Mouse (Mus musculus) heart, adult 2 months (tissue): ENCODE results near the gene Taf1. TPM values are rescaled to one million over a fixed set of nuclear protein-coding genes. Genes with fewer than 3 reads are reported as not detected.

Source experiments
- DNase-seq, 2 experiments: peaks; one replicate each; pipeline ENCODE4 v3.0.0; 2021
- H3K27ac ChIP-seq: fragments of 200-600 bp; 2 replicates; pipeline ENCODE4 v1.8.1; 2022
- H3K27me3 ChIP-seq: fragments of 200-500 bp; 2 replicates; pipeline ENCODE4 v1.6.1; 2012; ENCODE audit warnings: mild to moderate bottlenecking, low read length, inconsistent platforms, mixed read lengths; ENCODE audit not compliant: control insufficient read depth, insufficient read depth
- H3K36me3 ChIP-seq: fragments of 200-500 bp; 2 replicates; pipeline ENCODE4 v1.6.1; 2012; ENCODE audit warnings: low read length, inconsistent platforms; ENCODE audit not compliant: control insufficient read depth, insufficient read depth
- H3K4me1 ChIP-seq: fragments of 200-500 bp; 2 replicates; pipeline ENCODE4 v1.6.1; 2011; ENCODE audit warnings: low read length; ENCODE audit not compliant: control insufficient read depth, insufficient read depth
- H3K4me3 ChIP-seq: fragments of 200-600 bp; 2 replicates; pipeline ENCODE4 v1.8.1; 2022
- H3K79me2 ChIP-seq: fragments of 200-500 bp; replicated peaks from 2 replicates; pipeline ENCODE4 v1.6.1; 2012; ENCODE audit warnings: mild to moderate bottlenecking, inconsistent platforms, low read length, moderate library complexity, mixed read lengths; ENCODE audit not compliant: control insufficient read depth, insufficient read depth
- H3K9ac ChIP-seq: fragments of 200-500 bp; 2 replicates; pipeline ENCODE4 v1.6.1; 2012; ENCODE audit warnings: low read depth, mild to moderate bottlenecking, control low read depth, inconsistent platforms, low read length, mixed read lengths
- CTCF ChIP-seq: fragments of 200-600 bp; IDR thresholded peaks from 2 replicates; pipeline ENCODE4 v1.8.1; 2022; ENCODE audit warnings: antibody characterized with exemption, mild to moderate bottlenecking, moderate library complexity
- EP300 ChIP-seq: fragments of 200-500 bp; IDR thresholded peaks from 2 replicates; pipeline ENCODE4 v1.6.1; 2011; ENCODE audit warnings: low read depth, low read length, control low read depth; ENCODE audit not compliant: insufficient read depth
- POLR2A ChIP-seq: fragments of 200-500 bp; IDR thresholded peaks from 2 replicates; pipeline ENCODE4 v1.6.1; 2011; ENCODE audit warnings: mild to moderate bottlenecking, low read depth, low read length, control low read depth; ENCODE audit not compliant: insufficient read depth
- WGBS: fragments of 180-500 bp; shearing (Covaris S2); methylation state at CpG from one replicate; pipeline ENCODE4 v1.1.7; 2018; 5-methylcytosine and 5-hydroxymethylcytosine counted together
- intact Hi-C: fragments of 180-260 bp; cut with DNase I; formaldehyde crosslinking; loops from one replicate; pipeline ENCODE4 v1.15.1; 2025
- polyA plus RNA-seq: library from polyadenylated mRNA; depleted of rRNA; stranded (reverse); fragments of >200 nt; gene quantifications from 2 replicates; pipeline ENCODE4 v1.2.3, GENCODE M21; 2012
- total RNA-seq, 2 experiments: library from RNA; stranded (reverse); gene quantifications; 2 replicates each; pipeline ENCODE4 v1.2.3; 2021

Gene Taf1
- total and polyA plus RNA-seq, 3 experiments: 2.7 to 15.4 (median 15.0) TPM

- H3K4me1 ChIP-seq: no peaks in the 10 kb centered on the region
- intact Hi-C loops: no loop called here
These were observed 5.2 kb upstream of the Taf1 start for GRCm38 (mm10) chrX:101527356-101527755.

GRCm38 (mm10) chrX:101585455-101585854, 52.9 kb downstream of the Taf1 start:
- H3K4me3 ChIP-seq: no peak overlapping the region
- no peak for DNase-seq
- no peak overlapping the region for H3K9ac ChIP-seq
- no peak for TF ChIP-seq POLR2A
- TF ChIP-seq EP300: no peak
- no peak for TF ChIP-seq CTCF
- H3K36me3 ChIP-seq: no peaks in the 10 kb centered on the region
- H3K27ac ChIP-seq: no peak overlapping the region
- H3K79me2 ChIP-seq: no peaks in the 10 kb centered on the region
- 89% methylated on average over 1 of the region's 1 CpGs for WGBS
- intact Hi-C loops: no loop called here
- no peaks in the 10 kb centered on the region for H3K27me3 ChIP-seq
- no peaks in the 10 kb centered on the region for H3K4me1 ChIP-seq

More at GRCm38 (mm10) chrX:101527356-101527755, 5.2 kb upstream of the Taf1 start:
- H3K36me3 ChIP-seq: no peaks in the 10 kb centered on the region
- DNase-seq: peak in 1 of 2 experiments; percentile 3
- WGBS: 42% methylated on average over 9 of the region's 9 CpGs
- no peak overlapping the region for H3K4me3 ChIP-seq
- no peaks in the 10 kb centered on the region for H3K79me2 ChIP-seq
- TF ChIP-seq EP300: no peak
- TF ChIP-seq POLR2A: no peak
- no peak for TF ChIP-seq CTCF
- no peak overlapping the region for H3K27ac ChIP-seq
- H3K27me3 ChIP-seq: no peaks in the 10 kb centered on the region
- no peak overlapping the region for H3K9ac ChIP-seq

- 95% methylated on average over 3 of the region's 3 CpGs for WGBS
- Histone ChIP-seq H3K36me3 (no peaks in the 10 kb centered on the region), H3K27me3 (no peaks in the 10 kb centered on the region), H3K4me3 (no peak overlapping the region), H3K9ac (no peak overlapping the region), H3K4me1 (no peaks in the 10 kb centered on the region), H3K27ac (no peak overlapping the region), H3K79me2 (no peaks in the 10 kb centered on the region)
- DNase-seq: no peak
- intact Hi-C loops: loop anchor here (5.0 kb wide), 1 partner anchor 156 kb away; no protein-coding TSS in a partner anchor
- TF ChIP-seq POLR2A: no peak
- TF ChIP-seq CTCF: no peak
- no peak for TF ChIP-seq EP300
These were observed 83.6 kb downstream of the Taf1 start for GRCm38 (mm10) chrX:101616183-101616582.

- no peak for DNase-seq
- Histone ChIP-seq H3K79me2 (no peaks in the 10 kb centered on the region), H3K9ac (no peak overlapping the region), H3K27ac (no peak overlapping the region), H3K36me3 (no peaks in the 10 kb centered on the region), H3K4me3 (no peak overlapping the region), H3K4me1 (no peaks in the 10 kb centered on the region), H3K27me3 (no peaks in the 10 kb centered on the region)
- peak; percentile 39 for TF ChIP-seq CTCF
- no peak for TF ChIP-seq EP300
- WGBS: 44% methylated on average over 10 of the region's 10 CpGs
- intact Hi-C loops: loop anchor here (5.0 kb wide), 1 partner anchor 154 kb away; no protein-coding TSS in a partner anchor
These were observed 85.4 kb downstream of the Taf1 start for GRCm38 (mm10) chrX:101617889-101618288.

DNA sequence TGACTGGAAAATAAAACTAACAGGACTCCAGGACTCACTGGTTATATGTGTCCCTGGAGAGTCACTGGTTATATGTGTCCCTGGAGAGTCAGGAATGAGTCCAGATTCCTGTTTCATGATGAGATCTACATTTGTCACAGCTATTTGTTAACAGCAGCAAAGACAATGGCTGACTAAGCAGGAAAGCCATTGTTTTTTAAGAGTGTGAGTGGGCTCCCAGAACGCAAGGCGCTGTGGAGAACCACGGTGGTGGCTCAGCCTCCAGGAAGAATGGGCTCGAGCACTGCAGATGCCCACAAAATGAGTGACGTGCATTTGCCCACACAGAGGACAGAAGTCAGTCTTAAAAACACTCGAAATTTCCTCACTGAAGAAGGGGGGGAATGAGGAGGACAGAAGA, 87.8 kb downstream of the Taf1 start:
- no peak overlapping the region for H3K4me3 ChIP-seq
- intact Hi-C loops: loop anchor here (2.0 kb wide), 1 partner anchor 16 kb away; no protein-coding TSS in a partner anchor
- peak in 1 of 2 experiments; percentile 24 for DNase-seq
- WGBS: 49% methylated on average over 6 of the region's 6 CpGs
- H3K4me1 ChIP-seq: no peaks in the 10 kb centered on the region
- H3K27ac ChIP-seq: no peak overlapping the region
- H3K79me2 ChIP-seq: no peaks in the 10 kb centered on the region
- no peaks in the 10 kb centered on the region for H3K36me3 ChIP-seq
- no peak overlapping the region for H3K9ac ChIP-seq
- TF ChIP-seq CTCF (no peak), POLR2A (no peak), EP300 (no peak)
- no peaks in the 10 kb centered on the region for H3K27me3 ChIP-seq

DNA sequence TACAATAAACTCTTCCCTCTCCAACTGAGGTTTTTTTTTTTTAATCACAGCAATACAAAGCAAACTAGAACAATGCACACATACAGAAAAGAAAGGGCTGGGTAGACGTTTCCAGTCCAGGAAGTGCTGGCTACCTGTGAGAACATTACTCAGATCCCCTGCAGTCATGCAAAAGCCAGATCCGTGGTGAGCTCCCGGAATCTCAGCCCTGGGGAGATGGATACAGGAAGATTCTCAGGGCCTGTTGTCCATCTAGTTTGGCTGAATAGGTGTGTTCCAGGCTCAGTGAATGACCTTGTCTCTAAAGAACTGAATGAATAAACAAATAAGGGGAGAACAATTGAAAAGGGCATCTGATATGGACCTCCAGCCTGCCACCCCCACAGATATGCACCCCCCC, 90.0 kb downstream of the Taf1 start:
- Histone ChIP-seq H3K9ac (no peak overlapping the region), H3K79me2 (no peaks in the 10 kb centered on the region), H3K36me3 (no peaks in the 10 kb centered on the region), H3K27ac (no peak overlapping the region), H3K4me1 (no peaks in the 10 kb centered on the region), H3K4me3 (no peak overlapping the region), H3K27me3 (no peaks in the 10 kb centered on the region)
- no peak for DNase-seq
- intact Hi-C loops: no loop called here
- 51% methylated on average over 3 of the region's 3 CpGs for WGBS
- TF ChIP-seq POLR2A: no peak
- TF ChIP-seq CTCF: no peak
- TF ChIP-seq EP300: no peak
